Mouse (Mus musculus) lung, embryonic 14.5 days (tissue): ENCODE results near the gene Arhgef12. TPM values are rescaled to one million over a fixed set of nuclear protein-coding genes. Genes with fewer than 3 reads are reported as not detected.

Experiments used
- ATAC-seq: fragments of 200-750 bp; cut with Nextera tagmentation; 2 replicates; pipeline ENCODE4 v1.8.0; 2017; ENCODE audit warnings: mild to moderate bottlenecking, moderate TSS enrichment, moderate library complexity; ENCODE audit not compliant: insufficient read depth
- DNase-seq: peaks from one replicate; pipeline ENCODE4 v3.0.0-alpha.2; 2015
- H3K27ac ChIP-seq: fragments of 300-500 bp; sonication (generic); 2 replicates; pipeline ENCODE4 v1.5.1; 2014; ENCODE audit warnings: low read depth, mild to moderate bottlenecking, moderate library complexity
- H3K27me3 ChIP-seq: fragments of 300-500 bp; sonication (generic); 2 replicates; pipeline ENCODE4 v1.6.1; 2014; ENCODE audit warnings: low read length, control low read depth; ENCODE audit not compliant: insufficient read depth
- H3K36me3 ChIP-seq: fragments of 300-500 bp; sonication (generic); 2 replicates; pipeline ENCODE4 v1.6.1; 2014; ENCODE audit warnings: control low read depth; ENCODE audit not compliant: insufficient read depth
- H3K4me1 ChIP-seq: fragments of 300-500 bp; sonication (generic); 2 replicates; pipeline ENCODE4 v1.6.1; 2014; ENCODE audit warnings: antibody characterized with exemption, control low read depth; ENCODE audit not compliant: insufficient read depth
- H3K4me2 ChIP-seq: fragments of 300-500 bp; sonication (generic); 2 replicates; pipeline ENCODE4 v1.6.1; 2014; ENCODE audit warnings: mild to moderate bottlenecking
- H3K4me3 ChIP-seq: fragments of 300-500 bp; sonication (generic); 2 replicates; pipeline ENCODE4 v1.5.1; 2014; ENCODE audit warnings: low read depth, low read length
- H3K9ac ChIP-seq: fragments of 300-500 bp; sonication (generic); 2 replicates; pipeline ENCODE4 v1.6.1; 2014
- H3K9me3 ChIP-seq: fragments of 300-500 bp; sonication (generic); 2 replicates; pipeline ENCODE4 v1.6.1; 2016; ENCODE audit warnings: low read depth, low read length, control low read depth
- CTCF ChIP-seq: IDR thresholded peaks from 2 replicates; pipeline ENCODE4 v1.5.1; 2016; ENCODE audit warnings: antibody characterized with exemption, low read depth
- whole genome bisulfite sequencing: fragments of 180-500 bp; shearing (Covaris S2); extraction: QIAGEN DNeasy Blood & Tissue Kit; methylation state at CpG from one replicate; pipeline ENCODE4 v1.1.7; 2014; 5-methylcytosine and 5-hydroxymethylcytosine counted together
- polyA plus RNA-seq: library from polyadenylated mRNA; unstranded; fragments of >200 nt; fragmentation: Nextera tagmentation; extraction: Ambion mirVana; gene quantifications from 2 replicates; pipeline ENCODE4 v1.2.1, GENCODE M21; 2014

Gene Arhgef12
- polyA plus RNA-seq, 1 experiment from 2014 or later = 24.7 TPM

- H3K27me3 ChIP-seq = no peaks in the 10 kb centered on the region
- TF ChIP-seq CTCF = no peak
- no peak for ATAC-seq
- no peaks in the 10 kb centered on the region for H3K36me3 ChIP-seq
- no peak overlapping the region for H3K9ac ChIP-seq
- no peaks in the 10 kb centered on the region for H3K4me1 ChIP-seq
- peak; percentile 40 for DNase-seq
- no peaks in the 10 kb centered on the region for H3K9me3 ChIP-seq
- H3K27ac ChIP-seq = no peak overlapping the region
- WGBS = 53% methylated on average over 7 of the region's 7 CpGs
- no peak overlapping the region for H3K4me2 ChIP-seq
- H3K4me3 ChIP-seq = no peak overlapping the region
Measured at GRCm38 (mm10) chr9:42958401-42958800, 148.6 kb downstream of the Arhgef12 start.

- no peak for DNase-seq
- 0 out of 2 replicates have a peak, but pooled peaks cover 3% of the 10 kb centered on the region for H3K27me3 ChIP-seq
- H3K9me3 ChIP-seq = no peaks in the 10 kb centered on the region
- no peaks in the 10 kb centered on the region for H3K4me1 ChIP-seq
- 50% methylated on average over 1 of the region's 1 CpGs for WGBS
- no peak for TF ChIP-seq CTCF
- no peaks in the 10 kb centered on the region for H3K36me3 ChIP-seq
- no peak for ATAC-seq
- no peak overlapping the region for H3K4me2 ChIP-seq
- H3K4me3 ChIP-seq = no peak overlapping the region
- H3K27ac ChIP-seq = no peak overlapping the region
- no peak overlapping the region for H3K9ac ChIP-seq
Measured at GRCm38 (mm10) chr9:42948381-42948780, 158.7 kb downstream of the Arhgef12 start.

GRCm38 (mm10) chr9:42945174-42945573, 161.9 kb downstream of the Arhgef12 start:
- Histone ChIP-seq H3K9ac (no peak overlapping the region), H3K4me1 (no peaks in the 10 kb centered on the region), H3K27ac (no peak overlapping the region), H3K9me3 (no peaks in the 10 kb centered on the region), H3K36me3 (no peaks in the 10 kb centered on the region), H3K4me2 (no peak overlapping the region), H3K27me3 (0 out of 2 replicates have a peak, but pooled peaks cover 6% of the 10 kb centered on the region), H3K4me3 (no peak overlapping the region)
- no peak for DNase-seq
- 64% methylated on average over 7 of the region's 7 CpGs for WGBS
- no peak for ATAC-seq
- TF ChIP-seq CTCF = no peak

- Histone ChIP-seq H3K27ac (peak overlapping the region; percentile 30; the same call in 1 of the 2 replicates), H3K9me3 (no peaks in the 10 kb centered on the region), H3K4me1 (no peaks in the 10 kb centered on the region), H3K4me3 (peak overlapping the region; percentile 78), H3K27me3 (0 out of 2 replicates have a peak, but pooled peaks cover 6% of the 10 kb centered on the region), H3K36me3 (no peaks in the 10 kb centered on the region), H3K4me2 (peak overlapping the region; percentile 98), H3K9ac (peak overlapping the region; percentile 82)
- 1% methylated on average over 52 of the region's 52 CpGs for WGBS
- peak; percentile 98 for TF ChIP-seq CTCF
- DNase-seq (peak; percentile 96), ATAC-seq (peak; percentile 92)
Measured at GRCm38 (mm10) chr9:42944536-42945006, 162.5 kb downstream of the Arhgef12 start.

- H3K36me3 ChIP-seq = no peaks in the 10 kb centered on the region
- WGBS = under 1% methylated on average over 45 of the region's 68 CpGs
- DNase-seq (peak; percentile 61), ATAC-seq (peak; percentile 83)
- H3K4me1 ChIP-seq = no peaks in the 10 kb centered on the region
- peak within 1 kb of the TSS; percentile 78 for H3K4me3 ChIP-seq
- H3K27ac ChIP-seq = peak within 1 kb of the TSS; percentile 54; the same call in 1 of the 2 replicates
- H3K4me2 ChIP-seq = peak within 1 kb of the TSS; percentile 98
- peak; percentile 44 for TF ChIP-seq CTCF
- 0 out of 2 replicates have a peak, but pooled peaks cover 6% of the 10 kb centered on the region for H3K27me3 ChIP-seq
- peak within 1 kb of the TSS; percentile 82 for H3K9ac ChIP-seq
- H3K9me3 ChIP-seq = no peaks in the 10 kb centered on the region
Measured at GRCm38 (mm10) chr9:42943781-42944535, 163.1 kb downstream of the Arhgef12 start, which contains the start of gene Grik4. Grik4 (minus strand) TSS chr9:42944493.

- DNase-seq (peak; percentile 48), ATAC-seq (peak; percentile 19; the same call in 1 of the 2 replicates)
- Histone ChIP-seq H3K4me3 (peak overlapping the region; percentile 78), H3K9me3 (no peaks in the 10 kb centered on the region), H3K27ac (peak overlapping the region; percentile 63; the same call in 1 of the 2 replicates), H3K36me3 (no peaks in the 10 kb centered on the region), H3K4me1 (no peaks in the 10 kb centered on the region), H3K4me2 (peak overlapping the region; percentile 98), H3K27me3 (0 out of 2 replicates have a peak, but pooled peaks cover 6% of the 10 kb centered on the region), H3K9ac (peak overlapping the region; percentile 82)
- 7% methylated on average over 9 of the region's 9 CpGs for WGBS
- TF ChIP-seq CTCF = peak; percentile 59
Measured at GRCm38 (mm10) chr9:42943057-42943529, 163.9 kb downstream of the Arhgef12 start.

- 40% methylated on average over 4 of the region's 4 CpGs for WGBS
Measured at GRCm38 (mm10) chr9:42942148-42942547, 164.9 kb downstream of the Arhgef12 start.

More at GRCm38 (mm10) chr9:42942148-42942547, 164.9 kb downstream of the Arhgef12 start:
- no peak for ATAC-seq
- Histone ChIP-seq H3K4me3 (no peak overlapping the region), H3K27me3 (0 out of 2 replicates have a peak, but pooled peaks cover 6% of the 10 kb centered on the region), H3K4me2 (peak overlapping the region; percentile 98), H3K9ac (no peak overlapping the region; the same call in 1 of the 2 replicates), H3K4me1 (no peaks in the 10 kb centered on the region), H3K27ac (no peak overlapping the region; the same call in 1 of the 2 replicates), H3K9me3 (no peaks in the 10 kb centered on the region), H3K36me3 (no peaks in the 10 kb centered on the region)
- DNase-seq = no peak
- TF ChIP-seq CTCF = no peak
